Mouse (Mus musculus) heart, embryonic 12.5 days (tissue): ENCODE measurements around the gene Uap1l1. TPM values are rescaled to one million over a fixed set of nuclear protein-coding genes. Genes with fewer than 3 reads are reported as not detected.
A peak's percentile ranks its signal among the peaks of the same experiment; 100 is the strongest.

ENCODE experiments used
- ATAC-seq: fragments of 200-750 bp; cut with Nextera tagmentation; 2 replicates; pipeline ENCODE4 v1.8.0; 2017; ENCODE audit warnings: moderate TSS enrichment, moderate library complexity; ENCODE audit not compliant: insufficient number of reproducible peaks, low FRiP score
- H3K27ac ChIP-seq: fragments of 300-500 bp; sonication (generic); 2 replicates; pipeline ENCODE4 v1.5.1; 2016; ENCODE audit warnings: mild to moderate bottlenecking, moderate library complexity; ENCODE audit not compliant: poor library complexity, severe bottlenecking
- H3K27me3 ChIP-seq: fragments of 300-500 bp; sonication (generic); replicated peaks from 2 replicates; pipeline ENCODE4 v1.6.1; 2016; ENCODE audit warnings: mild to moderate bottlenecking, moderate library complexity
- H3K36me3 ChIP-seq: fragments of 300-500 bp; sonication (generic); 2 replicates; pipeline ENCODE4 v1.6.1; 2016; ENCODE audit warnings: mild to moderate bottlenecking, moderate library complexity
- H3K4me1 ChIP-seq: fragments of 300-500 bp; sonication (generic); replicated peaks from 2 replicates; pipeline ENCODE4 v1.6.1; 2016; ENCODE audit warnings: mild to moderate bottlenecking
- H3K4me2 ChIP-seq: fragments of 300-500 bp; sonication (generic); 2 replicates; pipeline ENCODE4 v1.6.1; 2016; ENCODE audit warnings: mild to moderate bottlenecking, moderate library complexity
- H3K4me3 ChIP-seq: fragments of 300-500 bp; sonication (generic); 2 replicates; pipeline ENCODE4 v1.5.1; 2016; ENCODE audit warnings: mild to moderate bottlenecking
- H3K9ac ChIP-seq: fragments of 300-500 bp; sonication (generic); 2 replicates; pipeline ENCODE4 v1.6.1; 2016; ENCODE audit warnings: mild to moderate bottlenecking, moderate library complexity
- H3K9me3 ChIP-seq: fragments of 300-500 bp; sonication (generic); replicated peaks from 2 replicates; pipeline ENCODE4 v1.6.1; 2016; ENCODE audit warnings: mild to moderate bottlenecking, moderate library complexity
- WGBS: fragments of 180-500 bp; shearing (Covaris S2); methylation state at CpG from one replicate; pipeline ENCODE4 v1.1.7; 2016; 5-methylcytosine and 5-hydroxymethylcytosine counted together
- polyA plus RNA-seq: library from polyadenylated mRNA; unstranded; fragments of >200 nt; fragmentation: Nextera tagmentation; extraction: Ambion mirVana; gene quantifications from 2 replicates; pipeline ENCODE4 v1.2.1, GENCODE M21; 2016

Uap1l1 gene
- polyA plus RNA-seq, 1 experiment from 2014 or later, result 10.7 TPM

DNA sequence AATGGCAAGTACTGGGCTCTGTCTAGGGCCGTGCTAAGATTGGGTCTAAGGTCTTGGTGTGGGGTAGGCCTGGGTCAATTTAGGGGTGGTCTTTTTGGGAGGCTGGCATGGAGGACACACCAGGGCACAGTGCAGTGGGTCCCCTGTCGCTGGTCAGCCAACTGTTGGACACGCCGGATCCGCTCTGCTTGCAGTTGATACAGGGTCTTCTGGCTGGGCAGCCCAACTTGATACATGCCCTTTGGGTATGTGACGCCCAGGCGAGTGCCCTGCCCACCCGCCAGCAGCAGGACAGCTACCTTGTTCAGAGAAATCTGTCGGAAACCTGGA lies 756 bp downstream of the Uap1l1 start:
- H3K9ac ChIP-seq, result peak overlapping the region; percentile 77
- peaks cover 40% of the 10 kb centered on the region for H3K27me3 ChIP-seq

DNA sequence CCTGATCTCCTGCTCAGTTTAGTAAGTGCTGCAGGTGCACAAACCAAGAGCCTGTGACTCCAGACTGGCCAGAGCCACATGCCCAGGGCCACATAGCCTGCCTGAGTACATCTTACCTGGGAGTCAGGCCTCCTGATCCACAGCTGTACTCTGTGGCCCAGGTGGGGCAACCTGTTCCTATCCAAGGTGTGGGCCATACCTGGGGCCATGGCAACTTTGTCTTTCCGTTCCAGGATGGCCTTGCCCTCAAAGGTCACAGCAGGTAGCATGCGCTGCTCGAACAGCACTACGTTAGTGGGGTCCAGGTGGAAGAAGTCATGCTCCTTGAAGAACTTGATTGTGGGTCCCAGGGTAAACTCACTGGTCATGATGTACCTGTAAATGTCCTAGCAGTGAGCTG lies 1.2 kb downstream of the Uap1l1 start:
- peaks cover 39% of the 10 kb centered on the region for H3K27me3 ChIP-seq
- H3K36me3 ChIP-seq, result 0 out of 2 replicates have a peak, but pooled peaks cover 6% of the 10 kb centered on the region
- no peak overlapping the region for H3K9ac ChIP-seq
- H3K4me1 ChIP-seq, result peaks cover 4% of the 10 kb centered on the region; the same call in 1 of the 2 replicates
- H3K4me3 ChIP-seq, result peak overlapping the region; percentile 67; the same call in 1 of the 2 replicates
- no peak overlapping the region for H3K27ac ChIP-seq
- H3K4me2 ChIP-seq, result peak overlapping the region; percentile 99; the same call in 1 of the 2 replicates
- 0 out of 2 replicates have a peak, but pooled peaks have one; percentile 3 for ATAC-seq
- no peaks in the 10 kb centered on the region for H3K9me3 ChIP-seq
- 86% methylated on average over 4 of the region's 4 CpGs for WGBS

More for the DNA sequence above, 756 bp downstream of the Uap1l1 start:
- Histone ChIP-seq H3K9me3 (no peaks in the 10 kb centered on the region), H3K27ac (no peak overlapping the region), H3K4me3 (peak overlapping the region; percentile 67), H3K4me1 (peaks cover 4% of the 10 kb centered on the region; the same call in 1 of the 2 replicates), H3K36me3 (0 out of 2 replicates have a peak, but pooled peaks cover 6% of the 10 kb centered on the region), H3K4me2 (peak overlapping the region; percentile 99)
- 26% methylated on average over 9 of the region's 9 CpGs for WGBS
- 0 out of 2 replicates have a peak, but pooled peaks have one; percentile 3 for ATAC-seq

DNA sequence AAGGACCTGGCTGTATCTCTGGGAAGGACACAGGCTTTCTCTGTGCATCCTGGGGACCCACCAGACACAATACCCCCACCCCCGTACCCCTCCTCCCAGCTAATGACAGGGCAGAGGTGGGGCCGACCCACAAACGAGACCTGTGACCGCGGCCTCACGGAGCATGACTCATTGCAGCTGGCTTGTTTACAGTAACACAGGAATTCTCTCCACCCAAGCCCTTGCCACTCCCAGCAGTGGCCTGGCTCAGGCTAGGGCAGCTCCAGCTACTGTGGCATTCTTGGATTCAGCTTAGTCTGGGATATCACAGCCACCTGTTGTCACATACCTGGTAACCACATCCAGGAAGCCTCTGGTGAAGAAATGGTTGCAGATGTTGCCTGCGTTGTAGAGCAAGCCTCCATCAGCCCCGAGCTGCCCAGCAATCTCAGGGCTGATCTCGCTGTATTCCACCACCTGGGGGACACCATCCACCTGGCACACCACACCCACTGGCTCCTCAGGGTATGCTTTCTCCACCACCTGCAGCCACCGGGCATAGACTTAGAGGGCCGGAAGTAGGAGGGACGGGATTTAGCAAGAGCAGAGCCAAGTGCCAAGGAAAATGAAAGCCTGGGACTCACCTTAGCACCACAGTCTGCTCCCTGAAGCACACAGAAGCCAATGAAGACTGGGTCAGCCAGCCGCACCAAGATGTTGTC lies 1.9 kb downstream of the Uap1l1 start:
- Histone ChIP-seq H3K36me3 (0 out of 2 replicates have a peak, but pooled peaks cover 6% of the 10 kb centered on the region), H3K27me3 (peaks cover 35% of the 10 kb centered on the region), H3K4me1 (peaks cover 4% of the 10 kb centered on the region; the same call in 1 of the 2 replicates), H3K9me3 (no peaks in the 10 kb centered on the region), H3K27ac (no peak overlapping the region), H3K4me3 (no peak overlapping the region), H3K4me2 (no peak overlapping the region), H3K9ac (no peak overlapping the region)
- ATAC-seq, result no peak
- 58% methylated on average over 13 of the region's 13 CpGs for WGBS

DNA sequence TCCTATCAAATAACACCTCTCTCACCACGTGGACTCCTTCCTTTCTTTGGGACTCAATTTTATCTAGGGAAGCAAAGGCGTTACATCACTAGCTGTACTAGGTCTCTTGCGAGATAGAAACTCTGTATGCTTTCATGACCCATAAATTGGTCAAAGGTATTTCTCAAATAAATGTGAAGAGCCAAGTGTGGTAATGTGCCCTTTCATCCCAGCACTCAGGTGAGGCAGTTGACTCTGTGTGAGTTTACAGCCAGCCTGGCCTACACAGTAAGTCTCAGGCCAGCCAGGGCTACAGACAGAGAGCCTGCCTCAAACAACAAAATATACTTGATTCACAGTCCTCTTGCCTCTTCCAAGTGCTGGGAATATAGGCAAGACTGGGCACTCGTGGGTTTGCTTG lies 5.6 kb downstream of the Uap1l1 start:
- no peak overlapping the region for H3K4me2 ChIP-seq
- H3K4me3 ChIP-seq, result no peak overlapping the region
- 0 out of 2 replicates have a peak, but pooled peaks cover 6% of the 10 kb centered on the region for H3K36me3 ChIP-seq
- no peak overlapping the region for H3K27ac ChIP-seq
- no peak for ATAC-seq
- H3K9me3 ChIP-seq, result no peaks in the 10 kb centered on the region
- H3K4me1 ChIP-seq, result peaks cover 14% of the 10 kb centered on the region
- peaks cover 27% of the 10 kb centered on the region for H3K27me3 ChIP-seq
- H3K9ac ChIP-seq, result no peak overlapping the region
- 67% methylated on average over 4 of the region's 4 CpGs for WGBS

DNA sequence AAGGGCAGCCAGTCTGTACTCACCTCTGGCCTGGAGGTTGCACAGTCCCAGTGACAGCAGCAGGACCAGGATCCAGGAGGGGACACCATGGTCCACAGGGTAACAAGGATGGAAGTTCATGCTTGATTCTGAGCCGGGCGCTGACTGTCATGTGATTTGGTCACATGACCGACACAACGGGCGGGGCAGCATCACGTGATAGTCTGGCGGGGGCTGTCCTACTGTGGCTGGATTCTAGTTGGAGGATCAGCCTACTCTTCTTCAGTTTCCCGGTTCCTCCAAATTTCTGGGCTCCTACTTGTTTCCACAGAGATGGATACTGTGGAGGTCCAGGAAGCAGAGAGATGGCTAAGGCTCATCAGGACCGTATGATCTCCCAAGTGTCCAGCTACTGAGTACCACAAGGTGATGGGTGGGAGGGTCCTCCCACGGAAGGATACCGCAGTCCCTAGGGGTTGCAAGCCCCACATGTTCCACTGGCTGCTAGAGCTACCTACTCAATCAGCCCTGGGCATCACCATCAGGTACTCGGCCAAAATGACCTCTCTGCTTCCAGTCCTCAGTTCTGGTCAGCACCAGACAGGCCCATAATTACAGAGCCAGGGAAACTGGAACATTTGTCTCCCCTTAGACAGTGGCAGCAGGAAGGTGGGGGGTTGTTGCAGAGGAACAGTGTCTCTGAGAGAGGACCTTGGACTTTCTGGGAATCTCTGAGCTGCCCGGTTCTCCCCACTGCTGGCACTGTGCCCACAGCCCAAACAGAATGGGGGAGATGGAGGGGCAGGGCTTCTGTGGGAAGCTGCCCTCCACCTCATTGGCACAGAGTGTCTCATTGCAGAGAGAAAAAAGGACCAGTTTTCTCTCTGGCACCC lies 9.0 kb downstream of the Uap1l1 start, which contains the start of gene Dpp7:
Gene Dpp7, minus strand, starts transcription at position 152 of the 872 bp plus-strand sequence.
- 6% methylated on average over 13 of the region's 13 CpGs for WGBS
- ATAC-seq, result peak; percentile 87

DNA sequence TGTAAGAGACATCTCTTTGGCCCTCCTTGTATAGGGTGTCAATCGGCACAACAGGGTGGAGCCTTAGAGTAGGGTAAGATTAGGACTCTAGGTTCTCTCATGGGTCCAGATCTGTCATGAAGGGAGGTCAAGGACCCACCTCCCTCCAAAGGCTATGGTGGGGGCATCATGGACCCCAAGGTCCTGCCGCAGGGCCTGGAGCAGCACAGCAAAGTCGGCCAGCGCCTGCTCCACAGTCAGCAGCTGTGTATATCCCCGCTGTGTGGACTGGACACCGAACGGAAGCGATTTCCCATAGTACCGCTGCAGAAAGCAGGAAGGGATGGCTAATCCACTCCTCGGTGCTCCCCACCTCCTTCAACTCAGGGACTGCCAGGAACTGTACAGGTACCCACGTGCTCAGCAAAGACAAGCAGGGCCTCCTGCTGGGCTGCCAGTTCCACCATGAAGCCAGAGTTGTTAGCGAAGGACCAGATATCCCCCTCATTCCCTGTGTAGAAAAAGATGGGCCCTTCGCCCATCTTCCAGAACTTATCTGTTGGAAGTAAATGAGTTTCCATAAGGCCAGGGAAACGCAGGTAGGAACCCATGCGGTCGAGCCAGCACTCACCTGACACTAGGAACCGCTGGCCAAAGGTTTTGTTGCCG lies 9.9 kb downstream of the Uap1l1 start:
- ATAC-seq, result no peak
- no peak overlapping the region for H3K27ac ChIP-seq

More for the DNA sequence above, 9.0 kb downstream of the Uap1l1 start, which contains the start of gene Dpp7:
- H3K9me3 ChIP-seq, result no peaks in the 10 kb centered on the region
- H3K9ac ChIP-seq, result peak within 1 kb of the TSS; percentile 70
- peak within 1 kb of the TSS; percentile 81 for H3K4me2 ChIP-seq
- H3K4me1 ChIP-seq, result peaks cover 14% of the 10 kb centered on the region
- no peak within 1 kb of the TSS for H3K27ac ChIP-seq
- peak within 1 kb of the TSS; percentile 57 for H3K4me3 ChIP-seq
- H3K36me3 ChIP-seq, result peaks cover 22% of the 10 kb centered on the region
- H3K27me3 ChIP-seq, result no peaks in the 10 kb centered on the region

DNA sequence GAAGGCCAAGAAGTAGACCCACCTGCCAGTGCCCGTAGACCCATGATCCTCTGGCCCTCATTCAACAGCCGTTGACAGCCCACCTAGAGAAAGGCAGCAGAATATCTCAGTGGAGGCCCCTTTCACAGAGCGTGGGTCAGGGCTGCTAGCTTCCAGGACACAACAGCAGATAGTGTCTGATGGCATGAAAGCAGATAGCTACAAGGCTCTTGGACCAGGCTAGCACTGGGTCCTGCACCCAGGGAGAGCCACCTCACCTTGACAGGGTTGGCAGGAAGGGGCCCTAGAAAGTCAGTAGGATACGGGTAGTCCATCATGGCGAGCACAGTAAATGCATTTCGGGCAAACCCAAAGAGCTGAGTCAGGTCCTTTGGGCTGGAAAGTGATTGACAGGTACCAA lies 11.3 kb downstream of the Uap1l1 start:
- Histone ChIP-seq H3K36me3 (peaks cover 45% of the 10 kb centered on the region), H3K4me1 (peaks cover 14% of the 10 kb centered on the region), H3K4me3 (no peak overlapping the region), H3K9me3 (no peaks in the 10 kb centered on the region), H3K27me3 (no peaks in the 10 kb centered on the region), H3K27ac (no peak overlapping the region), H3K4me2 (no peak overlapping the region), H3K9ac (no peak overlapping the region)
- 81% methylated on average over 6 of the region's 6 CpGs for WGBS
- ATAC-seq, result no peak

More for the DNA sequence above, 9.9 kb downstream of the Uap1l1 start:
- Histone ChIP-seq H3K27me3 (no peaks in the 10 kb centered on the region), H3K4me3 (peak overlapping the region; percentile 57), H3K9ac (peak overlapping the region; percentile 70; the same call in 1 of the 2 replicates), H3K36me3 (peaks cover 32% of the 10 kb centered on the region), H3K9me3 (no peaks in the 10 kb centered on the region), H3K4me2 (peak overlapping the region; percentile 81), H3K4me1 (peaks cover 14% of the 10 kb centered on the region)
- WGBS, result 30% methylated on average over 18 of the region's 18 CpGs

DNA sequence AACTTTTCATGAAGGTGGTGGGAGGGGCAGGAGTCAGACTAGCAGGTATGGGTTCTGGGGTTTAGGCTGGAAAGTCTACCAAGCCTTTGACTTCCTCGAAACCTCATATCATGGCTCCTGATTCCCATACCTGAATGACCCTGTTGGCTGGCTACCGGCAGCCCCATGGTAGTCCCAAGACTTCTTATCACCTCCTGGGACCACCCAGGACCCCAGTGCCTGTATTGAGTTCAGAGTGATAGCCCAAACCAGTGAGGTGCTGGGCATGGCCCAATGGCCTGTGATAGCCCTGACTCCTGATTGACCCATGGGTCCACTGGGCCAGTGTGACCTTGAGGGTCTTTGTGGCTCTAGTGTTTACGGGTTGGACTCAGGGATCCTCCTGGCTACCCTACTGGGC lies 14.8 kb downstream of the Uap1l1 start:
- Histone ChIP-seq H3K4me3 (no peak overlapping the region), H3K9ac (no peak overlapping the region), H3K27me3 (no peaks in the 10 kb centered on the region), H3K27ac (no peak overlapping the region), H3K4me2 (no peak overlapping the region), H3K4me1 (peaks cover 6% of the 10 kb centered on the region), H3K9me3 (no peaks in the 10 kb centered on the region), H3K36me3 (peaks cover 78% of the 10 kb centered on the region)
- no peak for ATAC-seq
- WGBS, result 96% methylated on average over 3 of the region's 3 CpGs

DNA sequence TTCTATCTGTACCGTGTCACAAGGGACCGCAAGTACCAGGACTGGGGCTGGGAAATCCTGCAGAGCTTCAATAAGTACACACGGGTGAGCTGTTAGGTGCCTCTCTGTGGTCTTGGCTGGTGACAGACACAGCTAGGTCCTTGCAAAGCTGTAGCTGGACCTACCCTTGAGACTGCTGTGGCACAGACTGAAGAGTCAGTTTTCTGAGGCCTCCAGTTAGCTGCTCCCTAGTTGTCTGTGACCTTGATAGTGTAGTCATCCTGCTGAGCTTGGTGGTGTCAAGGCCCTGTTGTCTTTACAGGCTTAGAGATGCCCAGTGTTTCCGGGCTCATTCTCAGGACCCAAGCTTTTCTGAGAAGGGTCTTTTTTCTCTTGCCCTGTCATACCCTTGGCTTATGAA lies 16.0 kb downstream of the Uap1l1 start:
- no peaks in the 10 kb centered on the region for H3K4me1 ChIP-seq
- H3K36me3 ChIP-seq, result peaks cover 90% of the 10 kb centered on the region
- H3K27ac ChIP-seq, result no peak overlapping the region
- 88% methylated on average over 4 of the region's 4 CpGs for WGBS
- no peak overlapping the region for H3K4me3 ChIP-seq
- no peak overlapping the region for H3K4me2 ChIP-seq
- H3K27me3 ChIP-seq, result no peaks in the 10 kb centered on the region
- no peak for ATAC-seq
- H3K9me3 ChIP-seq, result no peaks in the 10 kb centered on the region
- H3K9ac ChIP-seq, result no peak overlapping the region

DNA sequence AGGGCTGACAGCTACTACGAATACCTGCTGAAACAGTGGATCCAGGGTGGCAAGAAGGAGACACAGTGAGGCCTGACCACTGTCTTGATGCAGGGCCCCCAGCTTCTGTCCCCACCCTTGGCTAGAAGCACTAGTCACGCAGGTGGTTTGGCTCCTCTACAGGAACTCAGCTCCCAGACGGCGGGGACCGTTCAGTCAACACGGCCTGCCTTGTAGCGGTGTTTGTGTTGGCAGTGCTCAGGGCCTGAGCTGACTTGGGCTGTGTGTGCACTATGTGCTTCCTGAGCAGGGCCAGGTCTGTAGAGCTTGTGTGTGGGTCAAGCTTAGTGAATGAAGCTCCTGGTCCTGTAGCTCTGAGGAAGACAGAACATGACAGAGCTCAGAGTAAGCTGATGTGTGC lies 17.3 kb downstream of the Uap1l1 start:
- Histone ChIP-seq H3K4me1 (no peaks in the 10 kb centered on the region), H3K4me2 (no peak overlapping the region), H3K27ac (no peak overlapping the region), H3K9me3 (no peaks in the 10 kb centered on the region), H3K9ac (no peak overlapping the region), H3K36me3 (peaks cover 97% of the 10 kb centered on the region), H3K4me3 (no peak overlapping the region), H3K27me3 (no peaks in the 10 kb centered on the region)
- WGBS, result 89% methylated on average over 7 of the region's 7 CpGs
- no peak for ATAC-seq
